ENCODE assay signal across 25 mouse cellular contexts in genomic region chr4:48087497-48087896, GRCm38 (mm10). TPM values are rescaled to one million over a fixed set of nuclear protein-coding genes. Genes with fewer than 3 reads are reported as not detected.
DNase-seq lines count a peak whose midpoint lies in the region; ATAC-seq and TF ChIP-seq lines count a peak whose summit lies in the region.
"Had no signal": no experiment of that assay in that cellular context is flagged by ENCODE, and none has a peak within 500 bp of the region (broad histone marks: within the 10 kb centered on the region; RNA-seq: fewer than 3 reads in every experiment).

No protein-coding gene starts in this region.

- H3K9ac ChIP-seq in liver, embryonic 16.5 days (ENCODE audit: low read depth, low read length): no peak overlapping the region
- H3K9ac ChIP-seq: embryonic facial prominence, embryonic 15.5 days; forebrain, embryonic 12.5 days; heart, embryonic 13.5 days; neural tube, embryonic 15.5 days had no signal

- peaks cover 6% of the 10 kb centered on the region; the same call in 1 of the 2 replicates for H3K4me1 ChIP-seq in E14TG2a.4 (replicated peaks; ENCODE audit: low read depth, low read length)
- peaks cover 8% of the 10 kb centered on the region for H3K4me1 ChIP-seq in liver, embryonic 16.5 days (ENCODE audit: control insufficient read depth, low read depth, low read length)
- H3K4me1 ChIP-seq in embryonic facial prominence, embryonic 10.5 days: no peaks in the 10 kb centered on the region
- no peaks in the 10 kb centered on the region for H3K4me1 ChIP-seq in hindbrain, embryonic 10.5 days (replicated peaks)
- H3K4me1 ChIP-seq: embryonic facial prominence, embryonic 15.5 days; forebrain, embryonic 12.5 days; heart, embryonic 13.5 days had no signal

- no peaks in the 10 kb centered on the region for H3K36me3 ChIP-seq in E14TG2a.4 (ENCODE audit: insufficient read depth, low read length)
- no peaks in the 10 kb centered on the region for H3K36me3 ChIP-seq in liver, embryonic 16.5 days (ENCODE audit: control insufficient read depth, insufficient read depth)
- no peaks in the 10 kb centered on the region for H3K36me3 ChIP-seq in embryonic facial prominence, embryonic 10.5 days (replicated peaks)
- no peaks in the 10 kb centered on the region for H3K36me3 ChIP-seq in hindbrain, embryonic 10.5 days
- H3K36me3 ChIP-seq: embryonic facial prominence, embryonic 15.5 days; forebrain, embryonic 12.5 days; G1E; heart, embryonic 13.5 days; neural tube, embryonic 15.5 days had no signal

- peaks cover 2% of the 10 kb centered on the region; the same call in 1 of the 2 replicates for H3K27me3 ChIP-seq in E14TG2a.4 (ENCODE audit: insufficient read depth, low read length)
- H3K27me3 ChIP-seq in liver, embryonic 16.5 days (ENCODE audit: control insufficient read depth, insufficient read depth, low read depth, low read length): no peaks in the 10 kb centered on the region
- no peaks in the 10 kb centered on the region for H3K27me3 ChIP-seq in embryonic facial prominence, embryonic 10.5 days (replicated peaks; ENCODE audit: low read depth, poor library complexity, severe bottlenecking)
- H3K27me3 ChIP-seq in hindbrain, embryonic 10.5 days (ENCODE audit: insufficient read depth, poor library complexity, severe bottlenecking): no peaks in the 10 kb centered on the region
- H3K27me3 ChIP-seq: embryonic facial prominence, embryonic 15.5 days; forebrain, embryonic 12.5 days; neural tube, embryonic 15.5 days had no signal

- H3K27ac ChIP-seq in liver, embryonic 16.5 days (ENCODE audit: low read length): no peak overlapping the region
- H3K27ac ChIP-seq in embryonic facial prominence, embryonic 10.5 days (replicated peaks): no peak overlapping the region
- no peak overlapping the region for H3K27ac ChIP-seq in hindbrain, embryonic 10.5 days
- H3K27ac ChIP-seq: embryonic facial prominence, embryonic 15.5 days; forebrain, embryonic 12.5 days; heart, embryonic 13.5 days; hindbrain, postnatal 0 days; neural tube, embryonic 15.5 days had no signal

- ATAC-seq in CD4-positive, CD25-positive, alpha-beta regulatory T cell, adult 4 months: no peak
- peak; percentile 40; the same call in 1 of the 2 replicates for ATAC-seq in liver, embryonic 16.5 days (ENCODE audit: low read depth)
- ATAC-seq: hindbrain, postnatal 0 days had no signal

- H3K9me3 ChIP-seq in E14TG2a.4 (ENCODE audit: low read length): no peaks in the 10 kb centered on the region
- no peaks in the 10 kb centered on the region for H3K9me3 ChIP-seq in liver, embryonic 16.5 days (replicated peaks; ENCODE audit: control insufficient read depth, low read length)
- H3K9me3 ChIP-seq in embryonic facial prominence, embryonic 10.5 days: no peaks in the 10 kb centered on the region
- no peaks in the 10 kb centered on the region for H3K9me3 ChIP-seq in hindbrain, embryonic 10.5 days
- H3K9me3 ChIP-seq: embryonic facial prominence, embryonic 15.5 days; forebrain, embryonic 12.5 days; G1E; heart, embryonic 13.5 days; neural tube, embryonic 15.5 days had no signal

- no peak overlapping the region for H3K4me2 ChIP-seq in liver, embryonic 16.5 days (ENCODE audit: low read depth, low read length)
- H3K4me2 ChIP-seq: embryonic facial prominence, embryonic 15.5 days; forebrain, embryonic 12.5 days; heart, embryonic 13.5 days; midbrain, embryonic 11.5 days; neural tube, embryonic 15.5 days had no signal

- 55% methylated on average over 6 of the region's 6 CpGs for WGBS in liver, embryonic 16.5 days (ENCODE audit: insufficient replicate concordance)
- 84% methylated on average over 6 of the region's 6 CpGs for WGBS in embryonic facial prominence, embryonic 10.5 days
- 89% methylated on average over 6 of the region's 6 CpGs for WGBS in hindbrain, embryonic 10.5 days

- TF ChIP-seq CTCF in E14TG2a.4 (conservative IDR thresholded peaks at IDR 0.05; ENCODE audit: low read length): peak; percentile 46

- peak; percentile 32 for DNase-seq in CD4-positive, CD25-positive, alpha-beta regulatory T cell, adult 2 months (ENCODE audit: low read depth, low spot score)
- DNase-seq in c-Kit-positive CD71-positive TER-119-positive erythroid progenitor cells, embryonic 14.5 days (ENCODE audit: low spot score): peak; percentile 26
- no peak for DNase-seq in thymus, postnatal 25 days
- no peak for DNase-seq in embryonic facial prominence, embryonic 10.5 days (ENCODE audit: low spot score)
- DNase-seq in hindbrain, embryonic 10.5 days (ENCODE audit: low spot score): no peak
- DNase-seq: adrenal gland, adult 2 months; cerebellum, postnatal 10 days; heart, postnatal 4 days; kidney, adult 8-10 months; kidney, postnatal 4 days; left cerebral cortex, postnatal 4 days; lung, adult 18-20 months; lung, postnatal 36 days; right cerebral cortex, postnatal 25 days; thymus, postnatal 36 days had no signal

- no peak overlapping the region for H3K4me3 ChIP-seq in E14TG2a.4 (replicated peaks; ENCODE audit: low read length)
- no peak overlapping the region for H3K4me3 ChIP-seq in liver, embryonic 16.5 days (ENCODE audit: low read depth, low read length)
- H3K4me3 ChIP-seq in embryonic facial prominence, embryonic 10.5 days: no peak overlapping the region
- H3K4me3 ChIP-seq in hindbrain, embryonic 10.5 days: no peak overlapping the region
- H3K4me3 ChIP-seq: embryonic facial prominence, embryonic 15.5 days; forebrain, embryonic 12.5 days; heart, embryonic 13.5 days; neural tube, embryonic 15.5 days had no signal

RNA-seq across cellular contexts. Expression of gene Stx17, which starts 37.2 kb away (rescaled TPM):
- polyA plus RNA-seq in CD4-positive, CD25-positive, alpha-beta regulatory T cell, adult 4 months (2017; shearing (Covaris generic)): 10 to 100 TPM; 11.3 to 18.7 TPM
- 14.5 and 15.9 TPM in 2 replicates for polyA plus RNA-seq in liver, embryonic 16.5 days (2015; fragmentation: Nextera tagmentation; extraction: Ambion mirVana)
- polyA plus RNA-seq in embryonic facial prominence, embryonic 10.5 days (2016; fragmentation: Nextera tagmentation; extraction: Ambion mirVana): 22.3 and 24.2 TPM in 2 replicates
- 19.2 and 22.8 TPM in 2 replicates for polyA plus RNA-seq in hindbrain, embryonic 10.5 days (2016; fragmentation: Nextera tagmentation; extraction: Ambion mirVana)

RNA-seq across cellular contexts. Expression of gene Nr4a3, which starts 42.5 kb away (rescaled TPM):
- 1 to 10 TPM; 2.2 to 2.3 TPM for polyA plus RNA-seq in CD4-positive, CD25-positive, alpha-beta regulatory T cell, adult 4 months (2017; shearing (Covaris generic))
- not detected in 2 replicates for polyA plus RNA-seq in liver, embryonic 16.5 days (2015; fragmentation: Nextera tagmentation; extraction: Ambion mirVana)
- polyA plus RNA-seq in embryonic facial prominence, embryonic 10.5 days (2016; fragmentation: Nextera tagmentation; extraction: Ambion mirVana): 0.17 and 0.19 TPM in 2 replicates
- 0.44 and 1.2 TPM in 2 replicates for polyA plus RNA-seq in hindbrain, embryonic 10.5 days (2016; fragmentation: Nextera tagmentation; extraction: Ambion mirVana)

Comparison
In these comparisons a context has a peak if more than half of its experiments do, and no peak if none do; other contexts are left out.
1. DNase-seq: peak in CD4-positive, CD25-positive, alpha-beta regulatory T cell, adult 2 months (single experiment) and c-Kit-positive CD71-positive TER-119-positive erythroid progenitor cells, embryonic 14.5 days (single experiment); none in thymus, postnatal 25 days (single experiment), embryonic facial prominence, embryonic 10.5 days (single experiment) and hindbrain, embryonic 10.5 days (single experiment).